Mouse (Mus musculus) hematopoietic multipotent progenitor cell, adult 10-12 weeks (in vitro differentiated cells): ENCODE data around the gene Fut8. TPM values are rescaled to one million over a fixed set of nuclear protein-coding genes. Genes with fewer than 3 reads are reported as not detected.

Source experiments
- polyA plus RNA-seq: library from polyadenylated mRNA; stranded (reverse); fragments of >175 nt; gene quantifications from 2 replicates; pipeline ENCODE4 v1.2.3, GENCODE M21; 2012; ENCODE audit warnings: low replicate concordance

The Fut8 gene
- 6.6 and 7.9 TPM in 2 replicates for polyA plus RNA-seq

DNA sequence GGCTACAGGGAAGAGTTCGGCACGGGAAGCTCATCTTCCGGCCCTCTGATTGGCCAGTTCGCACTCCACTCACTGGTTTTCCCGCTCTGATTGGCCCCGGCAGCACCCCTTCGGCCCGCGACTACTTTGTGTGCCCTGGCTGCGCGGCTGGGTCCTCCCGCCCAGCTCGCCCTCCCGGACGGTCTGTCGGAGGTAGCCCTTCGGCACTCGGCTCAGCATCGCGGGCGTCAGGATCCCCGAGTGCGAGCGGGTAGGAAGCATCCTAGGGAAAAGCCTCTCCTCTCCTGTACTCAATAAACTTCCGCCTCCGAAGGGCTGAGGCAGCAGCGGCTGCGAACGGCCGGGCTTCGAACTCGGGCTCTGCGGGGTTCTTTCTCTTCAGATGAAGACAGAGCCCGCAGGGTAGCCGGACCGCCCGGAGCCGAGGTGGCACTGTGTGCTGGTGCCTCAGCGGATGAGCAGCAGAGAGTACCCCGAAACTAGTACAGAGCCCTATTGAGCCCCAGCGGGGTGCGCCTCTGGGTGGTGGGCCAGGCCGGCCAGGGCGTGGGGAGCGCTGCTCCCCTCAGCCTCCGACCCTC lies at the start of gene Fut8:
Gene Fut8, plus strand, starts transcription at position 176 of the 581 bp plus-strand sequence.

